In genomic region chr13:3358996-3359750, GRCm38 (mm10) we compare ENCODE assay signal across 8 mouse cellular contexts.
A peak's percentile ranks its signal among the peaks of the same experiment; 100 is the strongest.
DNase-seq lines count a peak whose midpoint lies in the region; ATAC-seq and TF ChIP-seq lines count a peak whose summit lies in the region.

No protein-coding gene starts in this region.

- H3K4me3 ChIP-seq in lung, adult 2 months (replicated peaks; ENCODE audit: extremely low read depth, low read depth, low read length) = peak overlapping the region; percentile 39
- peak overlapping the region; percentile 60 for H3K4me3 ChIP-seq in hindbrain, embryonic 10.5 days
- peak overlapping the region; percentile 45 for H3K4me3 ChIP-seq in limb, embryonic 11.5 days (ENCODE audit: low read depth, low read length)
- H3K4me3 ChIP-seq in neural tube, embryonic 12.5 days = peak overlapping the region; percentile 39

- DNase-seq in lung, adult 2 months = peak; percentile 5
- no peak for DNase-seq in lung, postnatal 36 days
- peak; percentile 35 for DNase-seq in embryo, embryonic 11 days
- peak; percentile 40 for DNase-seq in hindbrain, embryonic 10.5 days (ENCODE audit: low spot score)
- DNase-seq in limb, embryonic 11.5 days (ENCODE audit: low spot score) = peak; percentile 62
- no peak for DNase-seq in layer of hippocampus, postnatal 25 days (ENCODE audit: extremely low spot score in 1 of 2, low spot score in 1 of 2)
- no peak for DNase-seq in gastrocnemius, postnatal 14 days

- H3K9ac ChIP-seq in limb, embryonic 11.5 days (ENCODE audit: low read length) = no peak overlapping the region
- H3K9ac ChIP-seq in neural tube, embryonic 12.5 days = no peak overlapping the region

- intact Hi-C loops in gastrocnemius, postnatal 14 days (cut with DNase I; ENCODE audit: low total_unique reads) = no loop called here

- no peaks in the 10 kb centered on the region for H3K36me3 ChIP-seq in hindbrain, embryonic 10.5 days
- no peaks in the 10 kb centered on the region for H3K36me3 ChIP-seq in limb, embryonic 11.5 days (ENCODE audit: control insufficient read depth, insufficient read depth, low read length)
- H3K36me3 ChIP-seq in neural tube, embryonic 12.5 days = no peaks in the 10 kb centered on the region

- H3K27ac ChIP-seq in hindbrain, embryonic 10.5 days = no peak overlapping the region
- no peak overlapping the region for H3K27ac ChIP-seq in limb, embryonic 11.5 days (replicated peaks; ENCODE audit: low read depth, low read length)
- H3K27ac ChIP-seq in neural tube, embryonic 12.5 days = no peak overlapping the region

- peaks cover 8% of the 10 kb centered on the region; the same call in 1 of the 2 replicates for H3K9me3 ChIP-seq in hindbrain, embryonic 10.5 days
- no peaks in the 10 kb centered on the region; the same call in 1 of the 2 replicates for H3K9me3 ChIP-seq in limb, embryonic 11.5 days (ENCODE audit: control insufficient read depth, low read length)
- H3K9me3 ChIP-seq in neural tube, embryonic 12.5 days = no peaks in the 10 kb centered on the region

- peak overlapping the region; percentile 85 for H3K4me2 ChIP-seq in limb, embryonic 11.5 days (ENCODE audit: low read depth, severe bottlenecking)
- H3K4me2 ChIP-seq in neural tube, embryonic 12.5 days (replicated peaks) = peak overlapping the region; percentile 89

- TF ChIP-seq POLR2A in lung, adult 2 months (IDR thresholded peaks at IDR 0.05; ENCODE audit: borderline replicate concordance, extremely low read depth, low read depth, low read length) = no peak

- no peak for TF ChIP-seq CTCF in lung, adult 2 months (IDR thresholded peaks at IDR 0.05; ENCODE audit: insufficient read depth, low read length)

- H3K27me3 ChIP-seq in hindbrain, embryonic 10.5 days (ENCODE audit: insufficient read depth, poor library complexity, severe bottlenecking) = peaks cover 54% of the 10 kb centered on the region
- H3K27me3 ChIP-seq in limb, embryonic 11.5 days (ENCODE audit: control insufficient read depth, insufficient read depth, low read length) = peaks cover 33% of the 10 kb centered on the region
- H3K27me3 ChIP-seq in neural tube, embryonic 12.5 days (replicated peaks) = peaks cover 41% of the 10 kb centered on the region

- 3% methylated on average over 41 of the region's 41 CpGs for WGBS in lung, adult 2 months
- under 1% methylated on average over 41 of the region's 41 CpGs for WGBS in hindbrain, embryonic 10.5 days
- under 1% methylated on average over 41 of the region's 41 CpGs for WGBS in limb, embryonic 11.5 days
- WGBS in neural tube, embryonic 12.5 days = 1% methylated on average over 41 of the region's 41 CpGs

- peak; percentile 49; the same call in 1 of the 2 replicates for ATAC-seq in limb, embryonic 11.5 days (ENCODE audit: insufficient number of reproducible peaks, low FRiP score, low TSS enrichment, low read depth)
- peak; percentile 25; the same call in 1 of the 2 replicates for ATAC-seq in neural tube, embryonic 12.5 days (ENCODE audit: low FRiP score, low read depth)

- no peaks in the 10 kb centered on the region for H3K4me1 ChIP-seq in lung, adult 2 months (ENCODE audit: control insufficient read depth, insufficient read depth, low read length)
- H3K4me1 ChIP-seq in hindbrain, embryonic 10.5 days (replicated peaks) = peaks cover 34% of the 10 kb centered on the region
- H3K4me1 ChIP-seq in limb, embryonic 11.5 days (ENCODE audit: control insufficient read depth, insufficient read depth, low read length) = peaks cover 6% of the 10 kb centered on the region; the same call in 1 of the 2 replicates
- peaks cover 29% of the 10 kb centered on the region for H3K4me1 ChIP-seq in neural tube, embryonic 12.5 days

Comparison
In these comparisons a context has a peak if more than half of its experiments do, and no peak if none do; other contexts are left out.
1. DNase-seq: peak in lung, adult 2 months (single experiment), embryo, embryonic 11 days (single experiment), hindbrain, embryonic 10.5 days (single experiment) and limb, embryonic 11.5 days (single experiment); none in lung, postnatal 36 days (single experiment), layer of hippocampus, postnatal 25 days (0 of 2) and gastrocnemius, postnatal 14 days (single experiment).
2. Peak in every context shown above with its lines, with median percentiles within 50 percentile points of each other: H3K4me3 ChIP-seq.